Comparison of ENCODE assay signal across 8 mouse cellular contexts in genomic region chr12:24252071-24252874, GRCm38 (mm10).
DNase-seq lines count a peak whose midpoint lies in the region; ATAC-seq lines count a peak whose summit lies in the region.
"Not testable (repeated sequence)": the region's sequence is repeated elsewhere in the genome, so short reads cannot be mapped to it uniquely, and the experiment has no call there.

No protein-coding gene starts in this region.

- WGBS in forebrain, embryonic 11.5 days, result 2% methylated on average over 57 of the region's 77 CpGs
- WGBS in heart, embryonic 12.5 days, result 2% methylated on average over 67 of the region's 77 CpGs
- 1% methylated on average over 54 of the region's 77 CpGs for WGBS in intestine, embryonic 16.5 days
- 1% methylated on average over 62 of the region's 77 CpGs for WGBS in limb, embryonic 12.5 days

- H3K27me3 ChIP-seq in forebrain, embryonic 11.5 days (ENCODE audit: control insufficient read depth, insufficient read depth, low read length); heart, embryonic 12.5 days (replicated peaks); intestine, embryonic 16.5 days (replicated peaks; ENCODE audit: control insufficient read depth, insufficient read depth, low read length); limb, embryonic 12.5 days: not testable (repeated sequence)

- not testable (repeated sequence) for H3K9me3 ChIP-seq in forebrain, embryonic 11.5 days (ENCODE audit: control insufficient read depth, low read length); heart, embryonic 12.5 days (replicated peaks); intestine, embryonic 16.5 days (ENCODE audit: control insufficient read depth, low read length); limb, embryonic 12.5 days

- H3K27ac ChIP-seq in forebrain, embryonic 11.5 days (ENCODE audit: low read depth, low read length); heart, embryonic 12.5 days (ENCODE audit: poor library complexity, severe bottlenecking); intestine, embryonic 16.5 days (ENCODE audit: low read length): not testable (repeated sequence)
- H3K27ac ChIP-seq in limb, embryonic 12.5 days, result peak overlapping the region; percentile 74

- H3K4me2 ChIP-seq in forebrain, embryonic 11.5 days (ENCODE audit: low read depth, low read length, severe bottlenecking), result peak overlapping the region; percentile 43
- H3K4me2 ChIP-seq in heart, embryonic 12.5 days, result peak overlapping the region; percentile 74
- peak overlapping the region; percentile 38 for H3K4me2 ChIP-seq in intestine, embryonic 16.5 days (ENCODE audit: low read depth, low read length)
- peak overlapping the region; percentile 48 for H3K4me2 ChIP-seq in limb, embryonic 12.5 days

- H3K4me3 ChIP-seq in forebrain, embryonic 11.5 days (ENCODE audit: low read depth, low read length), result peak overlapping the region; percentile 47
- peak overlapping the region; percentile 79 for H3K4me3 ChIP-seq in heart, embryonic 12.5 days
- H3K4me3 ChIP-seq in intestine, embryonic 16.5 days (ENCODE audit: low read length), result peak overlapping the region; percentile 59
- H3K4me3 ChIP-seq in limb, embryonic 12.5 days (replicated peaks), result peak overlapping the region; percentile 64

- H3K4me1 ChIP-seq in forebrain, embryonic 11.5 days (replicated peaks; ENCODE audit: control insufficient read depth, insufficient read depth, low read length); heart, embryonic 12.5 days (replicated peaks); intestine, embryonic 16.5 days (ENCODE audit: control insufficient read depth, insufficient read depth, low read length); limb, embryonic 12.5 days (replicated peaks): not testable (repeated sequence)

- DNase-seq in adrenal gland, postnatal 10 days, result peak; percentile 45
- peak; percentile 68 for DNase-seq in forebrain, embryonic 11.5 days (ENCODE audit: low spot score)
- peak; percentile 1 for DNase-seq in mesoderm, embryonic 11.5 days (ENCODE audit: low read depth, low spot score)
- peak; percentile 0 for DNase-seq in right cerebral cortex, adult 18-20 months
- peak; percentile 20 to 41 for DNase-seq in thymus, postnatal 36 days

- peak overlapping the region; percentile 68 for H3K9ac ChIP-seq in forebrain, embryonic 11.5 days (ENCODE audit: low read length)
- H3K9ac ChIP-seq in heart, embryonic 12.5 days, result peak overlapping the region; percentile 79
- H3K9ac ChIP-seq in intestine, embryonic 16.5 days (ENCODE audit: low read depth, low read length), result peak overlapping the region; percentile 79
- H3K9ac ChIP-seq in limb, embryonic 12.5 days (replicated peaks), result peak overlapping the region; percentile 79

- not testable (repeated sequence) for H3K36me3 ChIP-seq in forebrain, embryonic 11.5 days (ENCODE audit: control insufficient read depth, insufficient read depth, low read length); heart, embryonic 12.5 days; intestine, embryonic 16.5 days (ENCODE audit: control insufficient read depth, insufficient read depth, low read length); limb, embryonic 12.5 days

- ATAC-seq in forebrain, embryonic 11.5 days (replicated peaks; ENCODE audit: low FRiP score); heart, embryonic 12.5 days (ENCODE audit: insufficient number of reproducible peaks, low FRiP score); intestine, embryonic 16.5 days; limb, embryonic 12.5 days (ENCODE audit: insufficient number of reproducible peaks, insufficient read depth, low FRiP score, low TSS enrichment, low read depth): not testable (repeated sequence)

Comparison
In these comparisons a context has a peak if more than half of its experiments do, and no peak if none do; other contexts are left out.
1. DNase-seq: peak in every context shown above with its lines; median percentile 68 in forebrain, embryonic 11.5 days; 45 in adrenal gland, postnatal 10 days; 30 in thymus, postnatal 36 days; 1 in mesoderm, embryonic 11.5 days; 0 in right cerebral cortex, adult 18-20 months.